Mouse (Mus musculus) stomach, embryonic 15.5 days (tissue): Measurements from ENCODE around the gene 4933405O20Rik. TPM values are rescaled to one million over a fixed set of nuclear protein-coding genes. Genes with fewer than 3 reads are reported as not detected.

Source experiments
- ATAC-seq: fragments of 200-750 bp; cut with Nextera tagmentation; 2 replicates; pipeline ENCODE4 v1.8.0; 2017; ENCODE audit warnings: low read depth, moderate number of reproducible peaks, moderate TSS enrichment; ENCODE audit not compliant: insufficient read depth, low FRiP score
- H3K27ac ChIP-seq: fragments of 300-500 bp; sonication (generic); 2 replicates; pipeline ENCODE4 v1.5.1; 2015; ENCODE audit warnings: mild to moderate bottlenecking, inconsistent platforms
- H3K27me3 ChIP-seq: fragments of 300-500 bp; sonication (generic); replicated peaks from 2 replicates; pipeline ENCODE4 v1.6.1; 2015; ENCODE audit warnings: inconsistent platforms
- H3K36me3 ChIP-seq: fragments of 300-500 bp; sonication (generic); 2 replicates; pipeline ENCODE4 v1.6.1; 2015; ENCODE audit warnings: inconsistent platforms
- H3K4me1 ChIP-seq: fragments of 300-500 bp; sonication (generic); 2 replicates; pipeline ENCODE4 v1.6.1; 2015; ENCODE audit warnings: inconsistent platforms
- H3K4me2 ChIP-seq: fragments of 300-500 bp; sonication (generic); 2 replicates; pipeline ENCODE4 v1.6.1; 2015; ENCODE audit warnings: mild to moderate bottlenecking, inconsistent platforms
- H3K4me3 ChIP-seq: fragments of 300-500 bp; sonication (generic); replicated peaks from 2 replicates; pipeline ENCODE4 v1.5.1; 2015; ENCODE audit warnings: inconsistent platforms
- H3K9ac ChIP-seq: fragments of 300-500 bp; sonication (generic); 2 replicates; pipeline ENCODE4 v1.6.1; 2015; ENCODE audit warnings: inconsistent platforms
- H3K9me3 ChIP-seq: fragments of 300-500 bp; sonication (generic); 2 replicates; pipeline ENCODE4 v1.6.1; 2016; ENCODE audit warnings: inconsistent platforms
- WGBS: fragments of 180-500 bp; shearing (Covaris S2); methylation state at CpG from one replicate; pipeline ENCODE4 v1.1.7; 2015; 5-methylcytosine and 5-hydroxymethylcytosine counted together
- polyA plus RNA-seq: library from polyadenylated mRNA; unstranded; fragments of >200 nt; fragmentation: Nextera tagmentation; extraction: Ambion mirVana; gene quantifications from 2 replicates; pipeline ENCODE4 v1.2.1, GENCODE M21; 2015

Gene 4933405O20Rik
- not detected in 2 replicates for polyA plus RNA-seq

DNA sequence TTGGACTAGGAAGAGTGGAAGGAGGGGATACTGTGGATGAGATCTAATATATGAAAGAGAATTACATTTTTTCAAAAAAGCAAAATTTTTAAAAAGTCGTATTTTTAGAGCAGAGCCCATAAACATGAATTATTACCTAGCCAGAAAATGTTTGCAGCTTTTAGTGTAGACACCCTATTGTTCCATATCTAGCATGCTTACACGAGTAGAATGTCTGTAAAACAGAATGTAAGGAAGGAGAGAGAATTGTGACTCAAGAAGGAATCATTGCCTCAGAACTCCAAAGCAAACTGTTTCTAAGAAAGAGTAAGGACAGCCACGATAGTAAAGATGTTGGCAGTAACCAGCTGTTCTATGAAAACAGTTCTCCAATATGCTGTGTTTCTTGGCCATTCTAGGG, at the start of gene 4933405O20Rik:
Gene 4933405O20Rik, plus strand, starts transcription at position 301 of the 400 bp plus-strand sequence.
- Histone ChIP-seq H3K4me2 (no peak within 1 kb of the TSS), H3K27ac (no peak within 1 kb of the TSS), H3K36me3 (no peaks in the 10 kb centered on the region), H3K27me3 (no peaks in the 10 kb centered on the region), H3K4me1 (no peaks in the 10 kb centered on the region), H3K9ac (no peak within 1 kb of the TSS), H3K4me3 (no peak within 1 kb of the TSS), H3K9me3 (no peaks in the 10 kb centered on the region)
- 80% methylated on average over 3 of the region's 3 CpGs for WGBS
- no peak for ATAC-seq

DNA sequence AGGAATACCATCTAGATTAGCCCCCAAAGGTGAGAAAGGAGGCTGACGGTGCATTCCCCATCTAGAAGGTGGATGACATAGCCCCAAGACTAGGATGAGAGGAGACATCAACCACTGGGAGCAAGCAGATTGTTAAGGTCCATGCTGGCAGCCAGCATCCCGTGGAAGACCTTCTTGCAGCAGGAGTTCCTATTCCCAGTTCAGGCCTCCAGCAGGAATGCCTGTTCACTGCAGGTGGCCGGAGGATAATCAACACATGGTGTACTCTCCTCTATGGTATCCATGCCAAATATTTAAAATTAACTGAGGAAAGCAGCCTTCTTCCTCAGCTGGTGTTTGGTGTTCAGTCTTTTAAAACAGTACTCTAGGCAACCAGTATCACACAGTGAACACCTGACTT, 49.4 kb upstream of the 4933405O20Rik start:
- 73% methylated on average over 3 of the region's 3 CpGs for WGBS
- no peaks in the 10 kb centered on the region for H3K4me1 ChIP-seq
- H3K9me3 ChIP-seq, result no peaks in the 10 kb centered on the region
- H3K27me3 ChIP-seq, result no peaks in the 10 kb centered on the region
- no peak overlapping the region for H3K9ac ChIP-seq
- H3K4me3 ChIP-seq, result no peak overlapping the region
- no peak overlapping the region for H3K27ac ChIP-seq
- no peak for ATAC-seq
- no peaks in the 10 kb centered on the region for H3K36me3 ChIP-seq
- H3K4me2 ChIP-seq, result no peak overlapping the region

DNA sequence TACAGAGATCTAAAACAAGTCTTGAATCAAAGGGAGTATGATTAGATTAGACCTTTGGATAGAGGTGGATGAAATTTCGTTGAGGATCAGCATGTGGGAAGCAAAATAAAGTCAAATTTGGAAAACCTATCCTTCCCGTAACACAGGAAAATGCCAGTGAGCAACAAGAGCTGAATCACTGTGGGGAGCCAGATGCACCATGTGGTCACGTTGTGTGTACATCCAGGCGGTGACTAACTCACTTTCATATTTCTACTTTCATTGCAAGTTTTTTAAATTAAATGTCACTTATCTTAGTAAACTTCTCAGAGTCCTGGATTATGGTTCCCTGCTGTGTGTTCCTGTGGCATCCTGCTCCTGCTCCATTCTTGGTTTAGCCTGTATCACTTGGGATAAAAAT, 47.6 kb upstream of the 4933405O20Rik start:
- 80% methylated on average over 4 of the region's 4 CpGs for WGBS
- no peak overlapping the region for H3K9ac ChIP-seq
- H3K36me3 ChIP-seq, result no peaks in the 10 kb centered on the region
- H3K4me3 ChIP-seq, result no peak overlapping the region
- no peaks in the 10 kb centered on the region for H3K27me3 ChIP-seq
- H3K27ac ChIP-seq, result no peak overlapping the region
- ATAC-seq, result no peak
- H3K4me2 ChIP-seq, result no peak overlapping the region
- no peaks in the 10 kb centered on the region for H3K9me3 ChIP-seq
- H3K4me1 ChIP-seq, result no peaks in the 10 kb centered on the region

DNA sequence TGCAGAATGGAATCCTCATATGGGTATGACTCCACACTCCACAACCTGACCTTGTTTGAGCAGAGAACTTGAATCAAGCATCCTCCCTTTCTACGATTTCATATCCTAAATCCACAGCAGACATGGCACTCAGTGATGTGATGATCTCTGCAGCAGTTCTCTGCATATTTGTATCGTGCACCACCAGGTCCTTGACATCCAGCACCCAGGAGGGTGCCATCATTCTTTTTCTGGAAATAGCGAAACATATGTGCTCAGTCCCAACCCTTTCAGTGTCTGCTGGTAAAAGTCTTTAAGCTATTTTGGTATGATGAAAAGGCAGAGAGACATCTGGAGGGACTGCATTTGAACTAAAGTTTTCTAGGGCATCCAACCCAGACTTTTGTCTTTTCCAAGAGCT, 36.3 kb upstream of the 4933405O20Rik start:
- Histone ChIP-seq H3K4me1 (no peaks in the 10 kb centered on the region), H3K27ac (no peak overlapping the region), H3K27me3 (no peaks in the 10 kb centered on the region), H3K4me3 (no peak overlapping the region), H3K4me2 (no peak overlapping the region), H3K9ac (no peak overlapping the region), H3K9me3 (no peaks in the 10 kb centered on the region), H3K36me3 (no peaks in the 10 kb centered on the region)
- no peak for ATAC-seq
- WGBS, result 76% methylated on average over 3 of the region's 3 CpGs

DNA sequence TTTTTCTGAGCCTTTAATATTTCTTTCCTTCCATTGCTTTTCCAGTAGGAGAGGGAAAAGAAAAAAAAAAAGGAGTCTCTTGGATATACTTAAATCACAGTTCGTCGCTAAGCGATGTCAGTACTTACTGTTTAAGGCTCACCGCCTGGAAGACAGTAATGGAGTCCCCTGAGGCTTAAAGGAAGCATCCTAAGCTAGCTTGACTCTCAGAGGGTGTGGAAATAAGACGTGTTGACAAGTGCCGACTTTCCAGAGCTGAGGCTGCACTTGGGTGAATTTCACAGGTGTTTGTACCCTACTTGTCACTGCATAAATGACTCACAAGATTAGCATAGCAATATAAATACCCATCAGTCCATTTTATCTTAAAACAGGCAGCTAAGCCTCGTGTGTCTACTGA, 25.1 kb upstream of the 4933405O20Rik start:
- Histone ChIP-seq H3K27ac (no peak overlapping the region), H3K9ac (no peak overlapping the region), H3K4me3 (no peak overlapping the region), H3K4me1 (no peaks in the 10 kb centered on the region), H3K4me2 (no peak overlapping the region), H3K36me3 (no peaks in the 10 kb centered on the region), H3K27me3 (no peaks in the 10 kb centered on the region), H3K9me3 (no peaks in the 10 kb centered on the region)
- 61% methylated on average over 7 of the region's 7 CpGs for WGBS
- ATAC-seq, result no peak

DNA sequence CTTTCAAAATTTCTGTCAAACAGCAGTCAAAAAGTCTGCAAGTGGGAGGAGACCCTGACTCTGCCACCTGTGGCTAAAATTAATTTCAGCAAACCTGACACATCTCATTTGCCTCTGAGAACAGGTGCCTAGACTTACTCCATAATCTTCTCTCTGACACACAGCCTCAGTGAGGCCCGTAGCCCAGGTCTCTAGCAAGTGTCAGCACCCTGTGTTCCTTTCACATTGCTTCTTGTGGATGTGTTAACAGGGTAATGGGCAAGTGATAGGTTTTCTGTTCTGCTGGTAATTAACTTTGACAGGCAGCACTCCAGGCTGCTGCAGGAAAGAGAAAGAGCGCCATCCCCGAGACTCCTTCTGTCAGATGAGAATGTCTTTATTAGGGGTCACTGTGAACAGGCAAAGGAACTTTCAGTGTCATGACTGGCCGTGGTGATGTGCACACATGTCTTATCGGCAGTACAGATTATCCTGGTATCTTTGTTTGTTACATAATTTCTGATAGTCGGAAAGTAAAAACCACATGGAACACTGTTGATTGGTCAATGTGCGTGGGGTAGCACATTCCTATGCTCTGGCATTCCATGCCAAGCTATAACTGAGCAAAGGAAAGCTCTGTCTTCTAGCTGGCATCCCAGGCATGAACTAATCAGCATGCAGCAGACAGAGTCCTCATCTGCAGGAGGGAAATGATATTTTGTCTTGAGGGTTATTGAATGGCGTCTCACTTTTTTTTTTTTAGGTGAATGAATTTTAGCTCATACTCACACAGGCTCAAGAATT, 10.2 kb upstream of the 4933405O20Rik start:
- Histone ChIP-seq H3K4me2 (no peak overlapping the region), H3K36me3 (no peaks in the 10 kb centered on the region), H3K27ac (no peak overlapping the region), H3K4me1 (no peaks in the 10 kb centered on the region), H3K27me3 (no peaks in the 10 kb centered on the region), H3K9me3 (no peaks in the 10 kb centered on the region), H3K9ac (no peak overlapping the region), H3K4me3 (no peak overlapping the region)
- ATAC-seq, result no peak
- 73% methylated on average over 8 of the region's 8 CpGs for WGBS

DNA sequence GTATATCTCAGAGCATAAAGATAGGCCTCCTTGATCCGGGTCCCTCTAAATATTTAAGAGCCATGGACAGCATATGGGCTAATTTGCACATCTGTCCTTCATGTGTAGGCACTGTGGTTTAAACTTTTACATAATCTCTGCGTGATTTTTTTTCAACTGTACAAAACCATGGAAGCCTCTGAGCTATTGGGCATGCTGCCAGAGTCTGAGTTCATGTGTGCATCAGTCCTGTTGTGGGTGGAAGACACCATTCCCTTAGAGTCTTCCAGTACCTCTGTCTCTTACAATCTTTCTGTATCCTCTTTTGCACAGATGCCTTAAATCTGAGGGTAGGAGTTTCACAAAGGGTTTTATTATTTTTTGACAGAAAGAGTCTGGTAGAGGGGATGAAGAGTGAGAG, 15.1 kb downstream of the 4933405O20Rik start:
- Histone ChIP-seq H3K27me3 (no peaks in the 10 kb centered on the region), H3K4me2 (no peak overlapping the region), H3K9ac (no peak overlapping the region), H3K27ac (no peak overlapping the region), H3K4me3 (no peak overlapping the region), H3K36me3 (no peaks in the 10 kb centered on the region), H3K4me1 (no peaks in the 10 kb centered on the region), H3K9me3 (no peaks in the 10 kb centered on the region)
- no peak for ATAC-seq
- 51% methylated on average over 2 of the region's 2 CpGs for WGBS

DNA sequence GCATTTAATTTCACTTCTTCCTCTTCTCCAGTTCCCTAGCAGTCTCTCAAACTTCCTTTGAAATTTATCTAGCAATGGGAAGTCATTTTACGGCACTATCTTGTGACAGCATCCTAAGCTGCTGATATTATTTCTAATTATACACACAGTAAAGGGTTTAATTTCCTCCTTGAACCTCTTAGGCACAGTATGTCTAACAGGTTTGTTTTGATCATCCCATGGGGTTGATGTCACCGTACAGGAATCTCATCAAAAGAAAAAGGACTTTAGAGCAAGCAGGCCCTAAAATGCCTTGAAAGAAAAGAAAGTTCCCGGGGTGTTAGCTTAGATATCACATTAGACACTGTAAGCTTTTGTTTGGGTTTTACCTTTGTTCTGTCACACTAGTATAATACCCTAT, 30.2 kb downstream of the 4933405O20Rik start:
- Histone ChIP-seq H3K9ac (no peak overlapping the region), H3K4me2 (no peak overlapping the region), H3K36me3 (no peaks in the 10 kb centered on the region), H3K4me3 (no peak overlapping the region), H3K4me1 (no peaks in the 10 kb centered on the region), H3K9me3 (no peaks in the 10 kb centered on the region), H3K27me3 (no peaks in the 10 kb centered on the region), H3K27ac (no peak overlapping the region)
- 55% methylated on average over 3 of the region's 3 CpGs for WGBS
- ATAC-seq, result no peak

DNA sequence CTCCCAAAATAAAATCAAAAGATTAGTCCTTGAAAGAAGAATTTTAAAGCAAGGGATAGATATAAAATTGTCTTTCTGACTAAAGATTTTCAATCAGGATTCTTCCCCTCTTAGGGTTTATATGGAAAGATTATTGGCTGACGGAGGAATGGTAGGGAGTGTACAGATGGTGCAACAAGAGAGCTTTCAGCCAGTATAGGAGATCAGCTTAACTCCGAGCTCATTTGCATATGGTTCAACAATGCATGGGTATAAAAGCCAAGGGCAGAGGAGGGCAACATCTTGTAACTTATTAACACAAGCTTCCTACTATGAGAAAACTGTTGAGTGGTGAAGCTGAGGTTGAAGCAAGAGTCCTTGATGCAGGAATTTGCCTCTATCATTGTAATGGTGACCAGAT, 34.2 kb downstream of the 4933405O20Rik start:
- 75% methylated on average over 2 of the region's 2 CpGs for WGBS
- no peak for ATAC-seq
- Histone ChIP-seq H3K36me3 (no peaks in the 10 kb centered on the region), H3K4me2 (no peak overlapping the region), H3K9me3 (no peaks in the 10 kb centered on the region), H3K27ac (no peak overlapping the region), H3K4me1 (no peaks in the 10 kb centered on the region), H3K9ac (no peak overlapping the region), H3K4me3 (no peak overlapping the region), H3K27me3 (no peaks in the 10 kb centered on the region)
